Mouse (Mus musculus): ENCODE results near the gene Ccm2l.

Ccm2l gene

DNA sequence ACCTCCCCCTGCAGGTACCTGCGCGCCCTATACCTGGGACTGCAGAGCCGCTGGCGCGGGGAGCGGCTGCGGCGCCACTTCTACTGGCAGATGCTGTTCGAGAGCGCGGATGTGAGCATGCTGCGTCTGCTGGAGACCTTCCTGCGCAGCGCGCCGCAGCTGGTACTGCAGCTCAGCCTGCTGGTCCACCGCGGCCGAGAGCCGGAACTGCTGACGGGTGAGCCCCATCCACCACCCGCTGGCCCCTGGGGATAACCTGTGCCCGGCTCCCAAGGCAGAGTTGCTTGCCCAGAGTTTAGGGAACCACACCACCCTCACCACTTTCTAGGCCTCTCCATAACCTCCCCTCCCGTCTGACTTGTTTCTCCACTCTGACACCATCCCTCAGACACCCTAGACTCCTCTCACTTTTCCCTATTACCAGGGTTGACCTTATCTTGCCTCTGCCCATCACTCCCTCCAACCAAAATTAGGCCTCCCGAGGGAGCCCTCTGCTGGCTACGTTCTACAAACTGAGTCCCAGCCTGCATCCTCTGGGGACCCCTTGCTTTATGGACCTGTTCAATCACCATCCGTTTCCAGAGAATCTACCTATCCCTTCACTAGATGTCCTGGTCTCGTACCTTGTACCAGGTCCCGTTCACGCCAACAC, 12.9 kb upstream of the Ccm2l start:
- DNase-seq = peak in 1 of 2 experiments; percentile 63

- DNase-seq = no peak
Measured at GRCm38 (mm10) chr2:153053896-153054295, 11.9 kb upstream of the Ccm2l start.

DNA sequence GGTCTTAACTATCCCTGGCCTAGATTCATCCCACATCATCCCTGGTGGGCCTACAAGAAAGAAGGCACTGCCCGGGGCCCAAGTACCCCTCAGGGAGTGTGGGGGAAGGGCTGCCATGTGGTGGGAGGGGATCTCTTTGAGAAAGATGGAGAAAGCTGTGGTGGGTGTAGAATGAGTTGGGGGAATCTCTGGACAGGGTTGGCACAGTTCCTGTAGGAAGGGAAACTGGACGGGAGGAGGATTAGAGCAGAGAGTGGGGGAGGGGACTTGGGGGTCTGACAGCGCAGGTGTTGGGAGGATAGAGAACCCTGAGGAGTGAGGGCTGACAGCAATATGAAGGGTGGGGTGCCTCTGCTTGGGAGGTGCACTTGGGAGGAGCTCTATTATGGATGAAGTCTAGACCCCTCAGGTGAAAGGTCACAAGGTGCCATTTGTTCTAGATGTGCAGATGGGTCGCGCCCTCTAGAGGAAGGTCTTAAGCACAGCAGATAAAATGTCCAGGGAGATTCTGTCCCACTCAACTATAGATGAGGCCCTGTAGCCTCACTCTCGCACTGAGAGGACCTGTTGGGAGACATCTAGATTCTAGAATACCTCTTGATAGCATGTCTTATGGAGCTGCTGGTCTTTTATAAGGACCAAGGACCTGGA, 10.4 kb upstream of the Ccm2l start:
- peak in 1 of 2 experiments; percentile 14 for DNase-seq

- DNase-seq = no peak
Measured at GRCm38 (mm10) chr2:153058365-153058764, 7.4 kb upstream of the Ccm2l start.

- no peak for DNase-seq
Measured at GRCm38 (mm10) chr2:153060216-153060615, 5.5 kb upstream of the Ccm2l start.

DNA sequence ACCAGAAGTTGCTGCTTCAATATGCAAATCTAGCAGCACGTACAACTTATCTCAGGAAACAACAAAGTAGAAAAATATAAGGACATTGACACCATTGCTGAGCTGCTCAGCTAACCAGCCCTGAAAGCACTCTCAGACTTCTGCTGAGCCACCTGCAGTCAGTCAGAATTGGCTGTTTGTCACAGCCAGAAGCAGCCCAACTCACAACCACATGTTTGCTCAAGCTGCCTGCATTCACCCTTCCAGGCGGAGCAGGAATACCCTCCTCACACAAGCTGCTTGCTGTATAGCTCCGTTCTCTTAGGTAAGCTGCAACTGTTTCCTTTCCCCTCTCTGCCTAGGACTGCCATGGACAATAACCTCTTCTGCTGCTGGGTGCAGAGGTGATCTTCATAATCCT, 2.4 kb upstream of the Ccm2l start:
- no peak for DNase-seq

DNA sequence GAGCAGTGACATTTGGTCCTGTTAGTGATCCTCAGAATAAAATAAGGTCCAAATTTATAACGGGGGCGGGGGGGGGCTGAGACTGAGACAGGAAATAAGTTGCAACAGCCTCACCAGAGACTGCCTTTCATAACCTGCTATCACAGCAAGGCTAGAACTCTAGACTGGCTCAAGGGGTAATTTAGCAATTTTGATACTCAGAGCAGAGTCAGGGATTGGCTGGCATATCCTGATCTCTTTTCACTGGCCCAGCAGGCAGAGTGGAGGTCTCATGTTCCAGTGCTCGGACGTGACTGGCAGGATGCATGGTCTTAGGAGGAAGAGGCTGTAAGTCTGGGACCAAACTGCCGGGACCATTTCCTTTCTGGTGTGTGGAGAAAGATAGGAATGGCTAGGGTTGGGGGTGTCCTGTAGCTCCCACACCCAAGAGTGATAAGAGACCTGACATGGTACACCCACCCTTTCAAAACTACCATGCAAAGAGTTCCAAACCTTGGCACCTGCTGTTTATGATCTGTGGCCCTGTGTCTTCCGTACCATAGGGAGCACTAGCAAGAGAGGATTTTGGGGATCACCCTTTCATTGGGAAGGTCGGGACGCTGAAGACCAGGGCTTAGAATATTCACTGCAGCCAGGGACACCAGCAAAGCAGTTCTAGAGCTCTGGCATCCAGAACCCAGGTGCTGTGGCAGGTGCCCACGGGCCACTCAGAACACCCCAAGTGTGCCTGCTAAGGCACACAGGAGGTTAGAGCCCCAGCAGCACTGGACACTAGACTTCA, 1.4 kb upstream of the Ccm2l start:
- DNase-seq = no peak

DNA sequence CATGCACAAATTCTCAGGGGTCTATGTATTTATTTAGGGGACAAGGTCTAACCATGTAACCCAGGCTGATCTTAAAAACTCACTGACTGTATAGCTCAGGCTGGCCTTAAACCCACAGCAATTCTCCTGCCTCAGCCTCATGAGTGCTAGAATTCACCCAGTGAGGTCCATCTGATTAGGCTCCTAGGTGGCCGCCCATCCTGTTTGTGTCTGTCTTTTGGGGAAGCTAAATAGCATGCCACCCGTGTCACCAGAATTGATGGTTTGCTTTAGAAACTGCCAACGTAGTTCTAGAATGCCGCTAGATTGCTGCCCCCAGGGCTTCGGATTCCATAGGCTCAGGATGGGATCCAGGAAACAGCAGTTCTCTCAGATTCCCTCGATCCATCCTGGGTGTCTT, 1.2 kb downstream of the Ccm2l start:
- DNase-seq = no peak

GRCm38 (mm10) chr2:153070762-153071490, 5.2 kb downstream of the Ccm2l start:
- DNase-seq = peak; percentile 50 to 61

- DNase-seq = peak; percentile 26 to 52
Measured at GRCm38 (mm10) chr2:153071491-153072184, 5.9 kb downstream of the Ccm2l start.

DNA sequence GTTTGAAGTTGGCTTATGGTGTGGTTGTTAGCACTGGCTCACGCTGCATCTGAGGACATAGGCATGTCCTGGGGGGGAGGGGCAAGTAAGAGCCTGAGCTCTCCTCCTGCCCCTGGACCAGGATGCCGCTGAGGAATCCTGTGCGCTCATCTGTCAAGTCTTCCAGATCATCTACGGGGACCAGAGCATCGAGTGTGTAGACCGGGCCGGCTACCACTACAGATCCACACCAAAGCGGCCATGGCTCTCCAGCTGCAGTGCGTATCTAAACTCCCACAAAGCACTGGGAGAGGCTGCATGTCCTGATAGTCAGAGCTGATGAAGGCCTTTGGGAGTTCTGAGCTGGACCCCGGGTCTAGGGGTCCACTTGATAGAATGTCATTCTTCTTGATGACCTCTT, 8.9 kb downstream of the Ccm2l start:
- DNase-seq = no peak

DNA sequence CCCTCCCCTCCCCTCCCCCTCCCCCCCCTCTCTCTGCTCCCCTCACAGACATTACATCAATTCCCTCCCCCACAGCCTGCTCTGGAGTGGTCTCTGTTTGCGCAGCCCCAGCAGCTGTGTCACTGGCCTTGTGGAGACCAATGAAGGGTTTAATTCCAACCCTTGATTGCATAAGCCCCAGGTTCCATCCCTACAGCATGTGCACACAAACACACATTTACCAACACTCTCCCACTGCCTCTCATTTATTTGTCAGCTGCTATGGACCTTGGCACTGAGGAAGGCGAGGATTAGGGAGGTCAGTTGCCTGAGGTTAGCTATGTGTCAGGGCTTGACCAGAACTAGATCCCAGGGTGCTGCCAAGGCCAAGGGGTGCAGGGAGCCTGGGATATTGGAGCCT, 10.2 kb downstream of the Ccm2l start:
- no peak for DNase-seq

DNA sequence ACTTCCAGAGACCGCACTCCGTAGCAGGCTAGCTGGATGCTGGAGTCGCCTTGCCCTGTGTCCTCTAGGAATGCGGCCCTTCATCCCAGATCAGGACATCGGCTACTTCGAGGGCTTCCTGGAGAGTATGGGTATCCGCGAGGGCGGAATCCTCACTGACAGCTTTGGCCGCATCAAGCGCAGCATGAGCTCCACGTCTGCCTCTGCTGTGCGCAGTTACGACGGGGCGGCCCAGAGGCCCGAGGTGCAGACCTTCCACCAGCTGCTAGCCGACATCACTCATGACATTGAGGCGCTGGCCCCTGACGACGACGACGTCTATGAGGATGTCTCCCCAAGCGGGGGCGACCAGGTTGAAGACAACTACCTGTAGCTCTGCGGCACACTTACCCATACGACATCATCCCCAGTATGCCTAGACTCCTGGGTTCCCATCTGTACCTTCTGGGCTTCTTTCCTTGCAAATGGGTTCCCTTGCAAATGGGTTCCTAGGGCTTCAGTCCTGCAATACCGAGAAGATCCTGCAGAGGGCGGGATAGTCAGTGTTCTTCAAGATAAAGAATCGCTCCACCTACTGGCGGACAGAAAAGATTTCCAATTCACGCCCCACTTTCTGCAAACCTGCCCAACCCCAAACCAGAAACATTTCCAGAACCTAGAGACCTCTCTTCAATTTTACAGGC, 15.2 kb downstream of the Ccm2l start:
- DNase-seq = peak; percentile 81 to 89

DNA sequence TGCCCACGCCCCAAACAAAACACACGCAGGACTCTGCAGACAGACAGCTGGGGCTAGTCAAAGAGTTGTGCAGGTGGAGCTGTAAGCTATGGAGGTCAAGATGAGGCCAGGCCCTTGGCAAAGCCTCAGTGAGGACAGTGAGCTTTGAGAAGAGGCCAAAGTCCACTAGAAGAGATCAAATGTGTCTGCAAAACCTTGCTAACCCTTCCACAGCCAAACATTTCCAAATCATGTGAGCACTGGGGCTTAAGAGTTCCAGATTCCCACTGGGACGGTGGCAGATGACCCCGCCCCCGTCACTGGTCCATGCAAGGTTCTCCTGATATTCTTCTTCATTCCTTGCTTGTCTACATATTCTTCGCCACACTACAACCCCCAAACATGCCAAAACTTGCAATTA, 16.1 kb downstream of the Ccm2l start:
- DNase-seq = no peak

GRCm38 (mm10) chr2:153083275-153083674, 17.5 kb downstream of the Ccm2l start:
- no peak for DNase-seq

DNA sequence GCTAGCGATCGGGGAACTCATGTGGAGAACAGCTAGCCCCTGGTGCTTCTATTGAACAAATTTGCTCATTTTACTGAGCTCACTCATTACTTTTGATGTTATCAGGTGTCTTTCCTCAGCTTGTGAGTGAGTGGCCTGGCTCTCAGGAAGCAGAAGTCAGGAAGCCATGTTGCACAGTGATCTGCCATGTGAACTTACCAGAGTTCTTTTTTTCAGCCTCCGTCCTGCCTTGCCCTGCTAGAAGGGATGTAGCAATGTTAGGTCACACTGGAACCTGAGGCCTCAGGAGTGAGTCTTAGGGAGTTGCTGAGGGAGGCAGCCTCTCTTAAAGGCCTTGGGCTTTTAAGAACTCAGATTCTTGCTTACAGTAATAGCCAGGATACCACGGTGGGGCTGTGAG, 18.1 kb downstream of the Ccm2l start:
- no peak for DNase-seq

DNA sequence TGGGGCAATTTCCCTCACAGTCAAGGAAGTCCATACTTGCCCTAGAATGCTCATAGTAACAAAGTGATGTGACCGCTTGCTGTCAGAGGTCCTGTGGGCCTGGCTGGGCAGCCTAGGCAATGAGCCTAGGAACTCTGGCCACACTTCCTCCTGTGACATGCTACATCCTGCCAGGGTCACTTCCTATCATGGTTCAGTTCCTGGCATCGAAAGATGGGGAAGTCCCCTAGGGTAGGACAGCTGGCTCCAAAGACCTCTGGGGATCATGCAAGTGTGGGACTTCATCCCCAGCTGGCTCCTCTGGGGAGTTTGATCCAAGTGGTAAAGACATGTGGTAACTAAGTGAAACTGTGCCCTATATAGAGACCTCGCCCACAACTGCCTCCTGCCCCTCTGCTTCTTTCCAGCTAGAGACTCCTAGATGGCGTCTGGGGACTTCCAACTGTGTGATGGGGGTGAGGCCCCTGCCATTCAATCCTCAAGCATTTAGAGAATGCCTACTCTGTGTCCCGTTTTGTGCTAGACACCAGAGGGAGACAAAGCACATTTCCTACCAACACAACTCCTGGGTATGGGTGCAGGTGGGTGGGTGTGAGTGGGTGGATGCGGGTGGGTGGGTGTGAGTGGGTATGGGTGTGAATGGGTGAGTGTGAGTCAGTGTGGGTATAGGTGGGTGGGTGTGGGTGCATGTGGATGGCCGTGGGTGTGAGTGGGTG, 18.7 kb downstream of the Ccm2l start:
- DNase-seq = no peak

DNA sequence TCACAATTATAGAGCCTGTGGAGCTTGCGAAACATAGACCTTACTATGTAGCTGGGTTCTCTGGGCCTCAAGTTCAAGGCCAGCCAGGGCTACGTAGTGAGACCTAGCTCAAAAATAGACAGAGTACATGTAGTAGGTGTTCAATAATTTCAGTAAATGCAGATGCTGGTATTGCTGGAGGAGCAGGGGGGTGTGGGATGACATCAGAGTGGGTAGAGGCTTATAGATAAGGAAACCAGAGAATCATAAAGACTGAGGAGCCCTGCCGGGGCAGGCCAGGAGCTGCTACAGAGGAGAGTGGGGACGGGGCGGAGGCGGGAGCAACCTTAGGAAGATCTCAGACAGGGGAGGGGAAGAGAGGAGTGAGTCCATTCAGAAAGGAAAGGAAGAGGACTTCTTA, 19.8 kb downstream of the Ccm2l start:
- no peak for DNase-seq

DNA sequence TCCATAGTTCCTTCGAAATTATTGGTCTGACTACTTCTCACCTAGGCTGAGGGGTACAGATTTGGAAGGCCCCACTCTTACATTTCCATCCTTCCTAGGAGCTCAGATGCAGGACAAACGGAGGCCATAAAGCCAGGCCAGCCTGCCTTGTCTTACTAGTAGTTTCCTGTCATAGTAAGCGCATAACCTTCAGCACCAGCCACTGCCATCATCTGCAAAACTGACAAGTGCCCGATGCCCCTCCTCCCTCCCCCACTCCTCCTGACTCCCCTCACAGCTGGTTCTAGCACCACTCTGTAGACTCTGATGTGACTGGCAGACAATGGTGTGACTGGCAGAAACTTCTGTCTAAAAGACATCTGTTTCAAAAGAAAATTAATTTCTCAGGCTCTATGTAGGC, 20.4 kb downstream of the Ccm2l start:
- DNase-seq = no peak

GRCm38 (mm10) chr2:153087091-153087490, 21.3 kb downstream of the Ccm2l start:
- no peak for DNase-seq

GRCm38 (mm10) chr2:153089316-153089715, 23.6 kb downstream of the Ccm2l start:
- no peak for DNase-seq
